Mouse (Mus musculus): ENCODE measurements around the gene Arsb.

- TF ChIP-seq CTCF (IDR thresholded peaks at IDR 0.05; ENCODE audit: low read depth) (no peak), EP300 (optimal IDR thresholded peaks at IDR 0.05) (no peak)
Measured at GRCm38 (mm10) chr13:93989208-93989607, 217.8 kb downstream of the Arsb start.

Data from stomach, postnatal 0 days (tissue).